Comparison of ENCODE assay signal across 10 mouse cellular contexts in the genomic region with DNA sequence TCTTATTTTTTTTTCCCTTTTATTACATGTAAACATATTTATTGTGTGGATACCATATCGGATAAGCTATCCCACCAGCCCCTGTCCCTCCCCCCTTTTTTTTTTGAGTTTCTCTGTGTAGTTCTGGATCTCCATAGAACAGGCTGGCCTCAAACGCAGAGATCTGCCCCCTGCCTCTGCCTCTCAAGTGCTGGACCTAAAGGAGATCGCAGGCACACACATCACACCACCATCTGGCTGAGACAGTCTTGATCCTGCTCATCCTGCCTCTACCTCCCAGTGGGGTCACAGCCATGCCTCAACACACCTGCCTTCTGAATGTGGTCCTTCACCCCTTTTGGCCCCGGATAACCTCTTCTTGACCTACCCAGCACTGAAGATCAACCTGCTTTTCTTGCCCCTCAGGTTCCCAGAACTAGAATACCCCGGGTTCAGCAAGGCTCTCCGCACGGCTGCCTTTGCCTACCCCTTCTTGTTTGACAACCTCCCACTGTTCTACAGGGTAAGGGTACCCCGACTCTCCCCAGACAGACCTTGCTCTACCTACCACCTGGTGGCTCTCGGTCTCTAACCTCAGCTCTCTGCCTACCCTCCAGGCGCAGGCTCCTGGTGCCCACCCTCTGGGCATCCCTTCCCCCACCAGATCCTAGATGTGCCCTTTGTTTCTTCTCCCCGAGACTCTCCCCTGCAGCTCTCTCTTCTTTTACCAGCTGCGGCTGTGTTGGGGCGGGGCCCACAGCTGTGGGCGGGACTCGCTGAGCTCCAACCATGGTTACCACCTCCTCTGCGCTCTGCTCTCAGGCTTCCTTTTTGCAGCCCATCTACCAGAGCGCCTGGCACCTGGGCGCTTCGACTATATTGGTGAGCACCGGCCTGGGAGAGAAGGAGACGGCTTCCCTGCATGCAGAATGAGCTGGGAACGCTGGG. TPM values are rescaled to one million over a fixed set of nuclear protein-coding genes. Genes with fewer than 3 reads are reported as not detected.
A peak's percentile ranks its signal among the peaks of the same experiment; 100 is the strongest.
DNase-seq lines count a peak whose midpoint lies in the region; ATAC-seq and TF ChIP-seq lines count a peak whose summit lies in the region.
"Not testable (repeated sequence)": the region's sequence is repeated elsewhere in the genome, so short reads cannot be mapped to it uniquely, and the experiment has no call there.
"Had no signal": no experiment of that assay in that cellular context is flagged by ENCODE, and none has a peak within 500 bp of the region (broad histone marks: within the 10 kb centered on the region; RNA-seq: fewer than 3 reads in every experiment).

No protein-coding gene starts in this region.

- H3K27me3 ChIP-seq in forebrain, postnatal 0 days (ENCODE audit: insufficient read depth, low read length); hindbrain, embryonic 16.5 days (replicated peaks; ENCODE audit: control insufficient read depth, insufficient read depth, low read length); lung, postnatal 0 days (replicated peaks; ENCODE audit: insufficient read depth, low read length): not testable (repeated sequence)

- H3K4me3 ChIP-seq in ES-E14 (ENCODE audit: insufficient read depth in 1 of 2, low read depth in 1 of 2, low read length in 2 of 2, poor library complexity in 1 of 2, severe bottlenecking in 1 of 2): peak overlapping the region; percentile 11 to 45; a peak in 2 of 4 replicates
- peak overlapping the region; percentile 17; the same call in 1 of the 2 replicates for H3K4me3 ChIP-seq in forebrain, postnatal 0 days (ENCODE audit: low read depth, low read length)
- H3K4me3 ChIP-seq in hindbrain, embryonic 16.5 days (ENCODE audit: low read length): peak overlapping the region; percentile 17; the same call in 1 of the 2 replicates
- H3K4me3 ChIP-seq in left cerebral cortex, adult 2 months: peak overlapping the region; percentile 23; the same call in 1 of the 2 replicates
- not testable (repeated sequence) for H3K4me3 ChIP-seq in lung, postnatal 0 days (ENCODE audit: low read depth, low read length)

- peak overlapping the region; percentile 43 for H3K4me2 ChIP-seq in forebrain, postnatal 0 days (ENCODE audit: low read depth)
- peak overlapping the region; percentile 50 for H3K4me2 ChIP-seq in hindbrain, embryonic 16.5 days (ENCODE audit: low read length)
- not testable (repeated sequence) for H3K4me2 ChIP-seq in lung, postnatal 0 days (replicated peaks; ENCODE audit: low read depth, low read length)

- DNase-seq in ES-E14 (ENCODE audit: low read depth, low spot score); left cerebral cortex, adult 2 months (ENCODE audit: extremely low spot score in 1 of 2, low spot score in 2 of 2): not testable (repeated sequence)
- DNase-seq in embryo, embryonic 10.5 days (ENCODE audit: low spot score): peak; percentile 69
- DNase-seq in forebrain, postnatal 0 days: peak; percentile 78
- DNase-seq in lung, postnatal 0 days (ENCODE audit: low spot score): peak; percentile 45
- DNase-seq in neural tube, embryonic 10.5 days (ENCODE audit: extremely low spot score, low spot score): peak; percentile 47
- DNase-seq in thymus, adult 18-20 months: peak; percentile 64 to 69

- intact Hi-C loops in left cerebral cortex, adult 2 months (cut with DNase I): loop anchor here (1.0 kb wide), 1 partner anchor 9 kb away; no protein-coding TSS in a partner anchor

- peak; percentile 97 for ATAC-seq in forebrain, postnatal 0 days
- ATAC-seq in hindbrain, embryonic 16.5 days: peak; percentile 89
- peak; percentile 88 for ATAC-seq in lung, postnatal 0 days

- not testable (repeated sequence) for H3K9me3 ChIP-seq in ES-E14 (ENCODE audit: control insufficient read depth, insufficient read depth, low read depth, low read length); forebrain, postnatal 0 days (ENCODE audit: low read length); hindbrain, embryonic 16.5 days (ENCODE audit: control insufficient read depth, low read length); lung, postnatal 0 days (ENCODE audit: low read length)

- H3K27ac ChIP-seq in ES-E14 (ENCODE audit: insufficient read depth, low read depth, low read length, poor library complexity, severe bottlenecking); left cerebral cortex, adult 2 months; lung, postnatal 0 days (ENCODE audit: low read length): not testable (repeated sequence)
- peak overlapping the region; percentile 54; the same call in 1 of the 2 replicates for H3K27ac ChIP-seq in forebrain, postnatal 0 days (ENCODE audit: low read depth, low read length)
- 0 out of 2 replicates have a peak overlapping the region, but pooled peaks have one; percentile 29 for H3K27ac ChIP-seq in hindbrain, embryonic 16.5 days (ENCODE audit: low read depth, low read length)

- 10% methylated on average over 17 of the region's 22 CpGs for WGBS in forebrain, postnatal 0 days
- WGBS in hindbrain, embryonic 16.5 days: 6% methylated on average over 17 of the region's 22 CpGs
- WGBS in lung, postnatal 0 days: 9% methylated on average over 18 of the region's 22 CpGs

- not testable (repeated sequence) for H3K36me3 ChIP-seq in ES-E14 (ENCODE audit: control insufficient read depth, insufficient read depth, low read length, poor library complexity, severe bottlenecking); forebrain, postnatal 0 days (ENCODE audit: insufficient read depth); hindbrain, embryonic 16.5 days (ENCODE audit: control insufficient read depth, insufficient read depth, low read length); lung, postnatal 0 days (ENCODE audit: insufficient read depth, low read length)

- H3K4me1 ChIP-seq in ES-E14 (ENCODE audit: control insufficient read depth in 2 of 2, insufficient read depth in 2 of 2, low read length in 2 of 2, poor library complexity in 1 of 2); forebrain, postnatal 0 days (ENCODE audit: insufficient read depth); hindbrain, embryonic 16.5 days (ENCODE audit: control insufficient read depth, insufficient read depth, low read depth, low read length); lung, postnatal 0 days (ENCODE audit: insufficient read depth, low read depth, low read length): not testable (repeated sequence)

- TF ChIP-seq EP300 in lung, postnatal 0 days (IDR thresholded peaks at IDR 0.05): not testable (repeated sequence)

- not testable (repeated sequence) for TF ChIP-seq CTCF in forebrain, postnatal 0 days (IDR thresholded peaks at IDR 0.05; ENCODE audit: low read depth); left cerebral cortex, adult 2 months (IDR thresholded peaks at IDR 0.05); lung, postnatal 0 days (IDR thresholded peaks at IDR 0.05)

- H3K9ac ChIP-seq in ES-E14 (ENCODE audit: insufficient read depth, low read depth, low read length, poor library complexity, severe bottlenecking); lung, postnatal 0 days (replicated peaks; ENCODE audit: low read depth): not testable (repeated sequence)
- H3K9ac ChIP-seq in forebrain, postnatal 0 days: peak overlapping the region; percentile 22; the same call in 1 of the 2 replicates
- H3K9ac ChIP-seq in hindbrain, embryonic 16.5 days (ENCODE audit: low read depth, low read length): peak overlapping the region; percentile 55

- in situ Hi-C loops in ES-E14 (cut with MboI; ENCODE audit: low sequenced_read_pairs in 2 of 2, unreplicated experiment in 2 of 2): not testable (repeated sequence)

RNA-seq across cellular contexts. Expression of a gene that starts 2.6 kb away (rescaled TPM):
- total RNA-seq in ES-E14 (2012; rRNA removed): not detected in 2 replicates
- 0.76 TPM in 1 of 2 replicates, not detected in the other for total RNA-seq in forebrain, postnatal 0 days (2014; rRNA removed)
- not detected in 2 replicates for polyA plus RNA-seq in forebrain, postnatal 0 days (2015; fragmentation: Nextera tagmentation; extraction: Ambion mirVana)
- polyA plus RNA-seq in hindbrain, embryonic 16.5 days (2015; fragmentation: Nextera tagmentation; extraction: Ambion mirVana): not detected in 2 replicates
- 1 to 10 TPM; 1.4 to 1.6 TPM for total RNA-seq in left cerebral cortex, adult 2 months (2021)
- not detected in 2 replicates for polyA plus RNA-seq in lung, postnatal 0 days (2015; fragmentation: Nextera tagmentation; extraction: Ambion mirVana)
- total RNA-seq: heart, adult 18-20 months had no signal
- polyA plus RNA-seq: lung, adult 2 months had no signal

RNA-seq across cellular contexts. Expression of a gene that starts 3.2 kb away (rescaled TPM):
- total RNA-seq in ES-E14 (2012; rRNA removed): not detected in 2 replicates
- 9.2 TPM in 1 of 2 replicates, not detected in the other for total RNA-seq in forebrain, postnatal 0 days (2014; rRNA removed)
- not detected in 2 replicates for polyA plus RNA-seq in forebrain, postnatal 0 days (2015; fragmentation: Nextera tagmentation; extraction: Ambion mirVana)
- not detected in 2 replicates for polyA plus RNA-seq in hindbrain, embryonic 16.5 days (2015; fragmentation: Nextera tagmentation; extraction: Ambion mirVana)
- total RNA-seq in left cerebral cortex, adult 2 months (2021): 1 to 10 TPM in 1 of 2 experiments, not detected in 1; 1.1 TPM
- not detected in 2 replicates for polyA plus RNA-seq in lung, postnatal 0 days (2015; fragmentation: Nextera tagmentation; extraction: Ambion mirVana)
- total RNA-seq: heart, adult 18-20 months had no signal

RNA-seq across cellular contexts. Expression of a gene that starts 9.1 kb away (rescaled TPM):
- 2.6 and 3.2 TPM in 2 replicates for total RNA-seq in ES-E14 (2012; rRNA removed)
- total RNA-seq in forebrain, postnatal 0 days (2014; rRNA removed): not detected in 2 replicates
- polyA plus RNA-seq in forebrain, postnatal 0 days (2015; fragmentation: Nextera tagmentation; extraction: Ambion mirVana): not detected in 2 replicates
- polyA plus RNA-seq in hindbrain, embryonic 16.5 days (2015; fragmentation: Nextera tagmentation; extraction: Ambion mirVana): 0.09 and 0.10 TPM in 2 replicates
- under 1 TPM; 0.49 to 0.57 TPM for total RNA-seq in left cerebral cortex, adult 2 months (2021)
- polyA plus RNA-seq in lung, postnatal 0 days (2015; fragmentation: Nextera tagmentation; extraction: Ambion mirVana): 0.14 and 0.39 TPM in 2 replicates
- total RNA-seq: heart, adult 18-20 months had no signal

RNA-seq across cellular contexts. Expression of a gene that starts 17.3 kb away (rescaled TPM):
- total RNA-seq in ES-E14 (2012; rRNA removed): 1.6 and 2.2 TPM in 2 replicates
- 1.3 and 3.3 TPM in 2 replicates for total RNA-seq in forebrain, postnatal 0 days (2014; rRNA removed)
- polyA plus RNA-seq in forebrain, postnatal 0 days (2015; fragmentation: Nextera tagmentation; extraction: Ambion mirVana): 2.7 and 3.0 TPM in 2 replicates
- 2.9 and 3.1 TPM in 2 replicates for polyA plus RNA-seq in hindbrain, embryonic 16.5 days (2015; fragmentation: Nextera tagmentation; extraction: Ambion mirVana)
- 1 to 10 TPM; 8.7 to 8.8 TPM for total RNA-seq in left cerebral cortex, adult 2 months (2021)
- polyA plus RNA-seq in lung, postnatal 0 days (2015; fragmentation: Nextera tagmentation; extraction: Ambion mirVana): 4.3 and 5.3 TPM in 2 replicates

RNA-seq across cellular contexts. Expression of a gene that starts 28.5 kb away (rescaled TPM):
- total RNA-seq in ES-E14 (2012; rRNA removed): 89.5 and 97.0 TPM in 2 replicates
- 22.5 and 23.8 TPM in 2 replicates for total RNA-seq in forebrain, postnatal 0 days (2014; rRNA removed)
- polyA plus RNA-seq in forebrain, postnatal 0 days (2015; fragmentation: Nextera tagmentation; extraction: Ambion mirVana): 27.4 and 30.5 TPM in 2 replicates
- 30.6 and 34.4 TPM in 2 replicates for polyA plus RNA-seq in hindbrain, embryonic 16.5 days (2015; fragmentation: Nextera tagmentation; extraction: Ambion mirVana)
- 1 to 10 TPM; 6.5 to 6.6 TPM for total RNA-seq in left cerebral cortex, adult 2 months (2021)
- polyA plus RNA-seq in lung, postnatal 0 days (2015; fragmentation: Nextera tagmentation; extraction: Ambion mirVana): 27.9 and 30.6 TPM in 2 replicates
